8 mouse cellular contexts compared by ENCODE assay signal in genomic region chr14:100461141-100462043, GRCm38 (mm10).
DNase-seq lines count a peak whose midpoint lies in the region; ATAC-seq and TF ChIP-seq lines count a peak whose summit lies in the region.

No protein-coding gene starts in this region.

- TF ChIP-seq POLR2A in cerebellum, adult 2 months (IDR thresholded peaks at IDR 0.05; ENCODE audit: borderline replicate concordance, insufficient read depth, low read length): no peak

- ATAC-seq in erythroblast, adult 5-6 weeks (replicated peaks; ENCODE audit: low FRiP score, poor library complexity, severe bottlenecking): no peak

- peak overlapping the region; percentile 18; the same call in 1 of the 2 replicates for H3K27ac ChIP-seq in cerebellum, adult 2 months (ENCODE audit: insufficient read depth, low read length)

- 19% methylated on average over 12 of the region's 12 CpGs for WGBS in cerebellum, adult 2 months

- TF ChIP-seq CTCF in cerebellum, adult 2 months (IDR thresholded peaks at IDR 0.05; ENCODE audit: borderline replicate concordance, insufficient read depth, low read depth, low read length): no peak

- no peaks in the 10 kb centered on the region for H3K27me3 ChIP-seq in cerebellum, adult 2 months (ENCODE audit: control insufficient read depth, insufficient read depth, low read length)

- H3K4me1 ChIP-seq in cerebellum, adult 2 months (ENCODE audit: control insufficient read depth, insufficient read depth, low read length): peaks cover 5% of the 10 kb centered on the region

- H3K4me3 ChIP-seq in cerebellum, adult 2 months (replicated peaks; ENCODE audit: insufficient read depth, low read depth, low read length): peak overlapping the region; percentile 32

- peak; percentile 2 for DNase-seq in MEL-GATA-1-ER (ENCODE audit: extremely low read depth, low read depth)
- DNase-seq in cerebellum, adult 2 months: peak; percentile 66 to 82
- DNase-seq in forelimb bud, embryonic 11.5 days (ENCODE audit: low read depth, low spot score): peak; percentile 69
- peak; percentile 83 for DNase-seq in heart, postnatal 4 days
- peak; percentile 66 to 80 for DNase-seq in layer of hippocampus, adult 8-10 months (ENCODE audit: low spot score in 2 of 2)
- DNase-seq in lung, postnatal 25 days (ENCODE audit: low spot score): peak; percentile 41
- DNase-seq in right cerebral cortex, postnatal 36 days (ENCODE audit: low spot score in 2 of 2): peak; percentile 60 to 84

Comparison
In these comparisons a context has a peak if more than half of its experiments do, and no peak if none do; other contexts are left out.
1. DNase-seq: peak in every context shown above with its lines; median percentile 83 in heart, postnatal 4 days; 74 in cerebellum, adult 2 months; 73 in layer of hippocampus, adult 8-10 months; 72 in right cerebral cortex, postnatal 36 days; 69 in forelimb bud, embryonic 11.5 days; 41 in lung, postnatal 25 days; 2 in MEL-GATA-1-ER.